Mouse (Mus musculus) gastrocnemius, adult 2 months (tissue): Measurements from ENCODE around the gene Spock1. TPM values are rescaled to one million over a fixed set of nuclear protein-coding genes. Genes with fewer than 3 reads are reported as not detected.

ENCODE experiments used
- DNase-seq: peaks from one replicate; pipeline ENCODE4 v3.0.0; 2022
- H3K27ac ChIP-seq: fragments of 200-600 bp; 2 replicates; pipeline ENCODE4 v1.8.1; 2022; ENCODE audit warnings: mild to moderate bottlenecking
- H3K4me3 ChIP-seq: fragments of 200-600 bp; 2 replicates; pipeline ENCODE4 v1.8.1; 2022; ENCODE audit warnings: mild to moderate bottlenecking, moderate library complexity
- CTCF ChIP-seq: fragments of 200-600 bp; IDR thresholded peaks from 2 replicates; pipeline ENCODE4 v1.8.1; 2022; ENCODE audit warnings: antibody characterized with exemption, mild to moderate bottlenecking, moderate library complexity
- intact Hi-C: fragments of 180-260 bp; cut with DNase I; formaldehyde crosslinking; loops from one replicate; pipeline ENCODE4 v1.15.1; 2025
- total RNA-seq, 2 experiments: library from RNA; stranded (reverse); gene quantifications; 2 replicates each; pipeline ENCODE4 v1.2.3; 2021

Spock1 gene
- total RNA-seq, 2 experiments from 2014 or later, result 0.13 to 0.78 TPM

DNA sequence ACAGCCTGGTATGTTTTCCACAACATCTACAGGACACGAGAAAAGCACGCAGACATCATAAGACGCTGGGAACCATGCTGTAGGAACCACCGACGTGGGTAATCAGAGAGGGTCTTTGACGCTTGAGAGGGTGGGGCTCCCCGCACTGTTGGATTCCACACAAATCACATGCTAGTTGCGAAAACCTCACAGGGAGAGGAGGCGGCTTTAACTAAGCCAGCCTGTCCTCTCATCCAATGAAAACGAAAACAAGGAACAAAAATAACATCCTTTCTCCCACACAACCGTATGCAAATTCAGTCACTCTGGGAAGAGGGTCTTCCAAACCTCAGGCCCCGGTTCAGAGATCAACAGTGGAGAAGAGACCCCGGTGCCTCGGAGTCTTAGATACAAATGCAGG, 479.3 kb downstream of the Spock1 start:
- H3K27ac ChIP-seq, result no peak overlapping the region
- H3K4me3 ChIP-seq, result no peak overlapping the region
- no peak for DNase-seq
- intact Hi-C loops, result no loop called here
- TF ChIP-seq CTCF, result no peak

DNA sequence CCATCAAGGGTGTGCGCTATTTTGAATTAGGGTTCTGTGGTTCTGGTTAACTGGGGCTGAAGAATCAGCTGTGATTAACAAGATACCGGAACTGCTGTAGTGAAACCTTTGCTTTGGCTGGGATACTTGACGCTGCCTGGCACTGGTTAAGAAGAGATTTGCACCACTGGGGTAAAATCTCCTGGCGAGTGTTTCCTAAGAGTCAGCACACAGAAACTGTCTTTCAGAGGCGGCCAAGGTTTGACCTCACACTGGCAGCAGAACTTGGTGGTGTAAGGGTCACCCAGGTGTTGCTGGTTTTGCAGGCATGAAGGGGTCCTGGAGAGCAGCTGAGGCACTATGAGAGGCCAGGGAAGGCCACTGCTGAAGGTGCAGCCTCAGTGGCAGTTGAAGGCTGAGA, 489.4 kb downstream of the Spock1 start:
- intact Hi-C loops, result no loop called here
- TF ChIP-seq CTCF, result no peak
- DNase-seq, result no peak
- H3K27ac ChIP-seq, result no peak overlapping the region
- no peak overlapping the region for H3K4me3 ChIP-seq

DNA sequence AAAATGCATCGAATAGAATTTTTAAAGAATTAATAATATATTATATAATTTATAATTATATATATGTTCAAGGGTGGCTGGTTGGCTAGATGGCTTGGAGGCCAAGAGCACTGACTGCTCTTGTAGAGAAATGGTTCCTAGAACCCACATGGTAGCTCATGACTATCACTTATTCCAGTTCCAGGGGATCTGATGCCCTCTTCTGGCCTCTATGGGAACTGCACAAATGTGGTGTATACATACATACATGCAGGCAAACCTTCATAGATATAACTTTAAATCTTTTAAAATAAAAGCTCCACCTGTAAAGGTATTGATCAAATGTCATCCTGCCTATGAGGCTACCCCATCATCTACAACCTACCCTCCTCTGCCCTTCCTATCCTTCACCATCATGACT, 493.4 kb downstream of the Spock1 start:
- H3K27ac ChIP-seq, result no peak overlapping the region
- intact Hi-C loops, result no loop called here
- no peak overlapping the region for H3K4me3 ChIP-seq
- DNase-seq, result no peak
- no peak for TF ChIP-seq CTCF

DNA sequence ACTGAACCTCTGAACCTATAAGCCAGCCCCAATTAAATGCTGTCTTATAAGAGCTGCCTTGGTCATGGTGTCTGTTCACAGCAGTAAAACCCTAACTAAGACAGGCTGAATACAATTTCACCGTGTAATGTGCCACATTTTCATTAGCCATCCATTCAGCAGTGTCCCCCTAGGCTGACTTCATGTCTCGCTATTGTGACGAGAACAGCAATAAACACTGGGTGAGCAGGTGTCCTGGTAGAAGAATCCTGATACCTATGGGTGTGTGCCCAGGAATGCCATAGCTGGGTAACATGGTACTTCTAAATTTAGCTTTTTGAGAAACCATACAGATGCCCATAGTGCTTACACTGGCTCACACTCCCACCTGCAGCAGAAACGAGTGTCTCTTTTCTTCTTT, 500.5 kb downstream of the Spock1 start:
- no peak overlapping the region for H3K4me3 ChIP-seq
- DNase-seq, result no peak
- intact Hi-C loops, result no loop called here
- H3K27ac ChIP-seq, result no peak overlapping the region
- no peak for TF ChIP-seq CTCF

DNA sequence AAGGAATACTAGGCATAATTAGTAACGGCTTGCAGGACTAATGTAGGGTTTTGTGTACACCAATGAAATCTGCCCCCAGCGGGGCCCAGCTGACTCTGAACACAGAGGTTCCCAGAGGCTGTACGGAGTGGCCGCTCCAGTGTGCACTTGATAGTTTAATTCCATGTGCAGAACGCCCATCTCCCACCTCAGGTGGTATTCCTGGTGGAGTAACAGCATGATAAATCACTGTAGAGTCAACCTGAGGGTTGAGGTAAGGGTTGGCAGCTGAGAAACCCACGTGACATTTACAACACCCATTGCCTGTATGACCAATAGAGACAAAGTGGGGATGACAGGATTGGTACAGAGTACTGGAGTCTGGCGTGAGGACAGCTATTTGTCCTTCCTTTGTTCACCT, 505.7 kb downstream of the Spock1 start:
- intact Hi-C loops, result no loop called here
- H3K4me3 ChIP-seq, result no peak overlapping the region
- no peak for TF ChIP-seq CTCF

DNA sequence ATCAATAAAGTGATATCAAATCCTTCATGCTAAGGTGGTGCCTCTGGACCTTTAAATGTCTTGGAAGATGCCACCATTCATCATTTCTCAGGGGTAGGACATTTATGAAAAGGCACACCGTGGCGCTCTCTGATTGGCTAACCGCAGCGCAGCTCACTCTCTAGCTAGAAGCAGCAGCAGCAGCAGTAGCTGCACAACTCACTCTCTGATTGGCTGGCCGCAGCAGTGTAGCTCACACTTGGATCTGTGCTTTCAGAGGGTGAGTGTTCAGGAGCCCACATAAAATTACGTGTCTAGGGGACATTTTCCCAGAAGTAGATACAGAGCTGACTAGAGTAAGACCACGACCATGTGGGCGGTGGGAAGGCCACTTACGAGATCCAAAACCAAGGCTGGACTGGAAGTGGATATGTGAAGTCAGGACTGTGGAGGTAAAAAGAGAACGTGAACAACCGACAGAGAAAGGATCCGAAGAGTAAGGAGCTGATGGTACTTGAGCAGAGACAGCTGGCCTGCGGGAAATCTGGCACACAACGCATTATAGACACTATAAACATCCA, 535.9 kb downstream of the Spock1 start:
- Histone ChIP-seq H3K4me3 (no peak overlapping the region), H3K27ac (no peak overlapping the region)
- intact Hi-C loops, result no loop called here
- DNase-seq, result no peak
- no peak for TF ChIP-seq CTCF

More for the DNA sequence above, 505.7 kb downstream of the Spock1 start:
- no peak for DNase-seq
- no peak overlapping the region for H3K27ac ChIP-seq

Other genes with a start within 250 kb of the Spock1 start
- gene Klhl3, start 205.3 kb upstream of the Spock1 start, total RNA-seq, result under 1 TPM; 0.36 to 0.67 TPM
- gene Hnrnpa0, start 220.2 kb upstream of the Spock1 start, total RNA-seq, result 10 to 100 TPM; 31.1 to 37.7 TPM
- 10 to 100 TPM in 1 of 2 experiments, 1 to 10 TPM in 1; 8.0 to 10.8 TPM for gene Idnk, start 249.3 kb upstream of the Spock1 start, total RNA-seq